Mouse (Mus musculus) CD4-positive naive resting alpha-beta T cell, adult 76 days (primary cell): Measurements from ENCODE around the gene Ccdc187. TPM values are rescaled to one million over a fixed set of nuclear protein-coding genes. Genes with fewer than 3 reads are reported as not detected.

Experiments
- total RNA-seq: library from RNA; stranded (reverse); gene quantifications from one replicate; pipeline ENCODE4 v1.2.4, GENCODE M21; 2023

Gene Ccdc187
- total RNA-seq: not detected

GRCm38 (mm10) chr2:26294457-26294856 is at the start of gene Ccdc187:
Ccdc187 (minus strand) TSS chr2:26294557.

GRCm38 (mm10) chr2:26315072-26315924 is 20.9 kb upstream of the Ccdc187 start, which contains the start of gene Gpsm1:
Gpsm1 (plus strand) TSS chr2:26315515.

GRCm38 (mm10) chr2:26237290-26237782 is 57.0 kb downstream of the Ccdc187 start, which contains the start of gene Qsox2:
Qsox2 (minus strand) TSS chr2:26237525.

GRCm38 (mm10) chr2:26208126-26208789 is 86.1 kb downstream of the Ccdc187 start, which contains the start of gene Lhx3:
Lhx3 (minus strand) TSS chr2:26208289.

Other genes with a start within 250 kb of the Ccdc187 start
- gene Nacc2, start 171.3 kb downstream of the Ccdc187 start, total RNA-seq: 5.2 TPM
- gene Lhx3, start 86.3 kb downstream of the Ccdc187 start, total RNA-seq: not detected
- gene Qsox2, start 57.0 kb downstream of the Ccdc187 start, total RNA-seq: 6.4 TPM
- 25.9 TPM for gene Gpsm1, start 21.0 kb upstream of the Ccdc187 start, total RNA-seq
- gene Dnlz, start 57.6 kb upstream of the Ccdc187 start, total RNA-seq: 9.5 TPM
- 5.3 TPM for gene Card9, start 66.4 kb upstream of the Ccdc187 start, total RNA-seq
- 104 TPM for gene Snapc4, start 86.1 kb upstream of the Ccdc187 start, total RNA-seq
- gene Entr1, start 94.8 kb upstream of the Ccdc187 start, total RNA-seq: 124 TPM
- gene Pmpca, start 94.8 kb upstream of the Ccdc187 start, total RNA-seq: 76.4 TPM
- 22.7 TPM for gene Inpp5e, start 114.6 kb upstream of the Ccdc187 start, total RNA-seq
- 93.1 TPM for gene Sec16a, start 150.7 kb upstream of the Ccdc187 start, total RNA-seq
- gene Notch1, start 222.1 kb upstream of the Ccdc187 start, total RNA-seq: 110 TPM